Mouse (Mus musculus) CD4-positive, CD25-positive, alpha-beta regulatory T cell, adult 4 months (primary cell): ENCODE data around the gene Vcl. TPM values are rescaled to one million over a fixed set of nuclear protein-coding genes. Genes with fewer than 3 reads are reported as not detected.

Source experiments
- ATAC-seq: one replicate; pipeline ENCODE4 v1.8.0; 2017
- polyA plus RNA-seq, 2 experiments: library from polyadenylated mRNA; unstranded; fragments of 100-300 nt; shearing (Covaris generic); gene quantifications; one replicate each; pipeline ENCODE4 v1.2.1; 2017

The Vcl gene
- polyA plus RNA-seq, 2 experiments from 2014 or later: 1.4 to 2.6 TPM

GRCm38 (mm10) chr14:21069594-21069993 lies 140.4 kb downstream of the Vcl start:
- no peak for ATAC-seq

- no peak for ATAC-seq
Observed at GRCm38 (mm10) chr14:21073981-21074380, 144.8 kb downstream of the Vcl start.

- ATAC-seq: no peak
Observed at GRCm38 (mm10) chr14:21074398-21075320, 145.5 kb downstream of the Vcl start.

GRCm38 (mm10) chr14:21075751-21076500 lies 146.7 kb downstream of the Vcl start:
- peak; percentile 91 for ATAC-seq

- ATAC-seq: peak; percentile 2
Observed at GRCm38 (mm10) chr14:21076501-21077194, 147.4 kb downstream of the Vcl start.

GRCm38 (mm10) chr14:21077939-21078338 lies 148.7 kb downstream of the Vcl start:
- no peak for ATAC-seq

GRCm38 (mm10) chr14:21078511-21078910 lies 149.3 kb downstream of the Vcl start:
- peak; percentile 37 for ATAC-seq

- ATAC-seq: no peak
Observed at GRCm38 (mm10) chr14:21082823-21083222, 153.6 kb downstream of the Vcl start.

Other genes starting within 250 kb of the Vcl start
- 1 to 10 TPM; 5.6 to 7.7 TPM for gene Fut11, start 234.4 kb upstream of the Vcl start, polyA plus RNA-seq
- gene Chchd1, start 226.4 kb upstream of the Vcl start, polyA plus RNA-seq: 100 to 1,000 TPM; 120 to 143 TPM
- gene Zswim8, start 221.8 kb upstream of the Vcl start, polyA plus RNA-seq: 10 to 100 TPM; 21.6 to 22.3 TPM
- 10 to 100 TPM; 12.9 to 13.7 TPM for gene Ndst2, start 194.8 kb upstream of the Vcl start, polyA plus RNA-seq
- 10 to 100 TPM; 32.6 to 37.8 TPM for gene Camk2g, start 135.3 kb upstream of the Vcl start, polyA plus RNA-seq
- gene Plau, start 92.7 kb upstream of the Vcl start, polyA plus RNA-seq: not detected
- 10 to 100 TPM; 63.6 to 75.8 TPM for gene Ap3m1, start 123.1 kb downstream of the Vcl start, polyA plus RNA-seq
- gene Adk, start 123.2 kb downstream of the Vcl start, polyA plus RNA-seq: 100 to 1,000 TPM; 117 to 132 TPM